Mouse (Mus musculus) thymus, postnatal 10 days (tissue): Measurements from ENCODE around the gene Coa5.

ENCODE experiments used
- DNase-seq, 2 experiments: peaks; one replicate each; pipeline ENCODE4 v3.0.0; 2021; ENCODE audit warnings: low spot score in 2 of 2

Coa5 gene

GRCm38 (mm10) chr1:37430297-37430840 is 466 bp upstream of the Coa5 start:
- DNase-seq: no peak

GRCm38 (mm10) chr1:37428911-37429310 is 992 bp downstream of the Coa5 start:
- DNase-seq: no peak

- no peak for DNase-seq
Observed at GRCm38 (mm10) chr1:37427144-37427875, 2.6 kb downstream of the Coa5 start.

GRCm38 (mm10) chr1:37419420-37419819 is 10.5 kb downstream of the Coa5 start:
- DNase-seq: peak; percentile 26 to 64

- DNase-seq: no peak
Observed at GRCm38 (mm10) chr1:37415394-37415793, 14.5 kb downstream of the Coa5 start.

GRCm38 (mm10) chr1:37409647-37410046 is 20.3 kb downstream of the Coa5 start:
- no peak for DNase-seq

- no peak for DNase-seq
Observed at GRCm38 (mm10) chr1:37408678-37409077, 21.2 kb downstream of the Coa5 start.

- no peak for DNase-seq
Observed at GRCm38 (mm10) chr1:37408059-37408458, 21.8 kb downstream of the Coa5 start.

- no peak for DNase-seq
Observed at GRCm38 (mm10) chr1:37407228-37407627, 22.7 kb downstream of the Coa5 start.

GRCm38 (mm10) chr1:37405137-37405536 is 24.8 kb downstream of the Coa5 start:
- DNase-seq: no peak

GRCm38 (mm10) chr1:37401687-37402086 is 28.2 kb downstream of the Coa5 start:
- peak; percentile 22 to 65 for DNase-seq

- DNase-seq: no peak
Observed at GRCm38 (mm10) chr1:37399734-37400133, 30.2 kb downstream of the Coa5 start.

- DNase-seq: no peak
Observed at GRCm38 (mm10) chr1:37398961-37399360, 30.9 kb downstream of the Coa5 start.

- DNase-seq: no peak
Observed at GRCm38 (mm10) chr1:37396481-37396880, 33.4 kb downstream of the Coa5 start.

GRCm38 (mm10) chr1:37393174-37393573 is 36.7 kb downstream of the Coa5 start:
- no peak for DNase-seq

GRCm38 (mm10) chr1:37386448-37386971 is 43.4 kb downstream of the Coa5 start:
- DNase-seq: no peak

- no peak for DNase-seq
Observed at GRCm38 (mm10) chr1:37384304-37384703, 45.6 kb downstream of the Coa5 start.

GRCm38 (mm10) chr1:37380913-37381312 is 49.0 kb downstream of the Coa5 start:
- DNase-seq: no peak

GRCm38 (mm10) chr1:37379536-37379935 is 50.4 kb downstream of the Coa5 start:
- no peak for DNase-seq

GRCm38 (mm10) chr1:37378095-37378494 is 51.8 kb downstream of the Coa5 start:
- no peak for DNase-seq

GRCm38 (mm10) chr1:37376751-37377150 is 53.2 kb downstream of the Coa5 start:
- DNase-seq: no peak

GRCm38 (mm10) chr1:37376177-37376576 is 53.7 kb downstream of the Coa5 start:
- DNase-seq: no peak

GRCm38 (mm10) chr1:37368768-37369385 is 61.0 kb downstream of the Coa5 start:
- no peak for DNase-seq
